Mouse (Mus musculus): ENCODE data around the gene Dlg1. TPM values are rescaled to one million over a fixed set of nuclear protein-coding genes. Genes with fewer than 3 reads are reported as not detected.

Gene Dlg1
- polyA plus RNA-seq, 1 experiment from 2014 or later = 13.0 TPM

DNA sequence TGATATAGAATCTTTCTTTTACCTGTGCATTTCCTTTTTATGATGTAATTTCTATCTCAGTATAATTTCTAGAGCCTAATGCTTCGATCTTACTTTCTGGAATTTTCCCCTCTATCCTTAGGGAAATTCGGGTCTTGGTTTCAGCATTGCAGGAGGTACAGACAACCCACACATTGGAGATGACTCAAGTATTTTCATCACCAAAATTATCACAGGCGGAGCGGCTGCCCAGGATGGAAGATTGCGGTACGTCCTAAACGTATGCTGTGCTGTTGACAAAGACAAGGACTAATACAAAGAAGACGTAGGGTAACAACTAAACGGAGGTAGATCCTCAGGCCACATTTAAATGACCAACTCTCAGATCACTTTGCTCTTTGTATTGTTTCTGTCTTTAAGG, 126.8 kb downstream of the Dlg1 start:
- Histone ChIP-seq H3K9me3 (replicated peaks) (no peaks in the 10 kb centered on the region), H3K27ac (replicated peaks) (no peak overlapping the region), H3K9ac (replicated peaks) (no peak overlapping the region), H3K27me3 (replicated peaks) (no peaks in the 10 kb centered on the region), H3K4me1 (no peaks in the 10 kb centered on the region), H3K4me3 (replicated peaks) (no peak overlapping the region), H3K4me2 (no peak overlapping the region), H3K36me3 (peaks cover 5% of the 10 kb centered on the region)
- 97% methylated on average over 9 of the region's 9 CpGs for WGBS
- no peak for ATAC-seq (ENCODE audit: low FRiP score)

GRCm38 (mm10) chr16:31803644-31804043, 140.4 kb downstream of the Dlg1 start:
- no peaks in the 10 kb centered on the region for H3K27me3 ChIP-seq (replicated peaks)
- H3K9ac ChIP-seq (replicated peaks) = no peak overlapping the region
- H3K36me3 ChIP-seq = 0 out of 2 replicates have a peak, but pooled peaks cover 4% of the 10 kb centered on the region
- H3K27ac ChIP-seq (replicated peaks) = no peak overlapping the region
- H3K4me3 ChIP-seq (replicated peaks) = no peak overlapping the region
- no peak for ATAC-seq (ENCODE audit: low FRiP score)
- no peaks in the 10 kb centered on the region for H3K9me3 ChIP-seq (replicated peaks)
- no peak overlapping the region for H3K4me2 ChIP-seq
- WGBS = 88% methylated on average over 3 of the region's 3 CpGs
- no peaks in the 10 kb centered on the region for H3K4me1 ChIP-seq

DNA sequence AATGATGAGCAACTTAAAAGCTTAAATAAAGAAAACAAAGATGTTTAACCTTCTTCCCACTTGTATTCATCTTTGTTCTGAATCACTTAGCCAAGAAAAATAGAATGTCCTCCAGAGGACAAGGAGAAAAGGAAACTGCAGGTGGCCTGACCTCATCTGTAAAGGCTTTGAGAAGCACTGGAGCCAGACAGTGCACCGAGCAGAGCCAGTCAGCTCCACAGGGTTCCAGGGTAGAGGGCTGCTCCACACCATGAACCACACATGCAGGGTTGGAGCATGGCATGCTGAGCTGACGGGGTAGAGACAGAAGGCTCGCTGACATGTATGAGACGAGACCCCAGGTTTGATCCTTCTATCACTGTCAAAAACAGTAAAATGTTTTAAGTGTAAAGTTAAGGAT, 162.8 kb downstream of the Dlg1 start:
- Histone ChIP-seq H3K36me3 (no peaks in the 10 kb centered on the region), H3K9me3 (replicated peaks) (no peaks in the 10 kb centered on the region), H3K4me2 (no peak overlapping the region), H3K4me3 (replicated peaks) (no peak overlapping the region), H3K4me1 (no peaks in the 10 kb centered on the region), H3K9ac (replicated peaks) (no peak overlapping the region), H3K27ac (replicated peaks) (no peak overlapping the region), H3K27me3 (replicated peaks) (no peaks in the 10 kb centered on the region)
- ATAC-seq (ENCODE audit: low FRiP score) = no peak
- WGBS = 33% methylated on average over 4 of the region's 4 CpGs

- Histone ChIP-seq H3K4me1 (0 out of 2 replicates have a peak, but pooled peaks cover 2% of the 10 kb centered on the region), H3K4me2 (no peak overlapping the region), H3K9ac (replicated peaks) (no peak overlapping the region), H3K27ac (replicated peaks) (no peak overlapping the region), H3K9me3 (replicated peaks) (no peaks in the 10 kb centered on the region), H3K4me3 (replicated peaks) (no peak overlapping the region), H3K36me3 (no peaks in the 10 kb centered on the region), H3K27me3 (replicated peaks) (no peaks in the 10 kb centered on the region)
- WGBS = 94% methylated on average over 4 of the region's 4 CpGs
- ATAC-seq (ENCODE audit: low FRiP score) = no peak
These were observed 167.5 kb downstream of the Dlg1 start for GRCm38 (mm10) chr16:31830726-31831125.

DNA sequence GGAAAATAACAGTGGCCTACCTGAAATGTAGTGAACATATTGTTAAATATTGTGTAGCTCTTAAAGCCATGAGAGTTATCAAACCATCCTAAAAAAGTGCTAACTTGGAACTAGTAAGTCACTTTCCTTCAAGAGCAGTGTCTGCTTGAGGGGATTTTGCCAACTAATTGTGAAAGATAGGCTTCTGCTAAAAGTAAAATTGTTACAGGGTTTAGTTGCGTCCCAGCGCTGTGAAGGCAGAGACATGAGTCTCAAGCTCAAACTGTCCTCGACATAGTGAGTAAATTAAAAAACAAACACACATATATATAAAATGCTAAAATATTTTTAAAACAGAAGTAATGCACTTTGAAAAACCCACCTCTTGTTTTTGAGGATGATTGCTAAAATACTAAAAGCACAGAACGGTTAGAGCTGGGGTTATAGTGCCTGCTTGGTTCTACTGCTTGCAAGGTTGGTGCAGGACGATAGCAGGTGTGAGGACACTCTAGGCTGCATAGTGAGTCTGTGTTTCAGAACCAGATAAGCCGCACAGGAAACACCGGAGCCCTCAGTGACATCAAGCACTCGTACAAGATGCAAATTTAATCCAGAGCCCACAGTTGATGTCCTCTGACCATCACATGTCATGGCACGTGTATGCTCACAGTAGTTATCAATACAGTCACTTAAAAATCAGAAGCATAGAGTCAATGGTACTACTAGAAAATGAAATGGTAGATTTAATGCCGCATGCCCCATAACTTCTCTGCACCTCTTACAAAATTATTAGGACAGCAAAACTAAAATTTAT, 169.6 kb downstream of the Dlg1 start:
- whole genome bisulfite sequencing = 96% methylated on average over 10 of the region's 10 CpGs
- Histone ChIP-seq H3K9ac (replicated peaks) (no peak overlapping the region), H3K9me3 (replicated peaks) (no peaks in the 10 kb centered on the region), H3K27ac (replicated peaks) (no peak overlapping the region), H3K4me1 (0 out of 2 replicates have a peak, but pooled peaks cover 2% of the 10 kb centered on the region), H3K4me3 (replicated peaks) (no peak overlapping the region), H3K4me2 (no peak overlapping the region), H3K36me3 (no peaks in the 10 kb centered on the region), H3K27me3 (replicated peaks) (no peaks in the 10 kb centered on the region)
- ATAC-seq (ENCODE audit: low FRiP score) = no peak

DNA sequence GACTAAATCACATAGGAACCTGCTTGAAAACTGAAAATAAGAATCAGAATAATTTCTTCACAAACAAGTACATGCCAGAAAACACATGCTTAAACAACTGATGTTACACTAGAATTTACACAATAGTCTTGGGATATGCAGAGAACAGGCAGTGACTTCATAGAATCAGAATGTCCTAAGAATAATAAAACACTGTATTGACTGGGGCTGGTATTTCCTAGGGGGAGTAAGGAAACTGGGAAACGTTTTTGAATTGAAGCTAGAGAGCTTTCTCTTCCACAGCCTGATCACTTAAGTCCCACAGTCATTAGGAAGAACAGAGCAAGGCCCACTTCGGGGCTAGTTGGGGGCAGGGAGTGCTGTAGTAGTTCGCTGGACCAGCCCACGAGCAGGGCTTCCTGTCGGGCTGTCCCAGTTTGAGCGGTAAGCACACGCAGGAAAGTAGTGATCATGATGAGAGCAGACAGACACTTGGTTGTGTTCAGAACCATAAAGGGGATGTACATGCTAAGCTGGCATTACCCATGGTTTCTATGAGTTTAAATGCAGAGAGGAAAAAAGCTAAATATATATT, 170.9 kb downstream of the Dlg1 start:
- H3K4me2 ChIP-seq = no peak overlapping the region
- H3K36me3 ChIP-seq = no peaks in the 10 kb centered on the region
- H3K27ac ChIP-seq (replicated peaks) = no peak overlapping the region
- no peak for ATAC-seq (ENCODE audit: low FRiP score)
- 75% methylated on average over 7 of the region's 7 CpGs for WGBS
- H3K4me3 ChIP-seq (replicated peaks) = no peak overlapping the region
- no peaks in the 10 kb centered on the region for H3K27me3 ChIP-seq (replicated peaks)
- no peaks in the 10 kb centered on the region for H3K9me3 ChIP-seq (replicated peaks)
- H3K9ac ChIP-seq (replicated peaks) = no peak overlapping the region
- 0 out of 2 replicates have a peak, but pooled peaks cover 2% of the 10 kb centered on the region for H3K4me1 ChIP-seq

GRCm38 (mm10) chr16:31834662-31835318, 171.5 kb downstream of the Dlg1 start:
- 86% methylated on average over 2 of the region's 2 CpGs for WGBS
- Histone ChIP-seq H3K27me3 (replicated peaks) (no peaks in the 10 kb centered on the region), H3K9me3 (replicated peaks) (no peaks in the 10 kb centered on the region), H3K4me2 (no peak overlapping the region), H3K4me3 (replicated peaks) (no peak overlapping the region), H3K9ac (replicated peaks) (no peak overlapping the region), H3K27ac (replicated peaks) (no peak overlapping the region), H3K36me3 (no peaks in the 10 kb centered on the region), H3K4me1 (0 out of 2 replicates have a peak, but pooled peaks cover 2% of the 10 kb centered on the region)
- ATAC-seq (ENCODE audit: low FRiP score) = no peak

GRCm38 (mm10) chr16:31837362-31837761, 174.1 kb downstream of the Dlg1 start:
- no peak overlapping the region for H3K27ac ChIP-seq (replicated peaks)
- 85% methylated on average over 3 of the region's 3 CpGs for WGBS
- no peak overlapping the region for H3K9ac ChIP-seq (replicated peaks)
- ATAC-seq (ENCODE audit: low FRiP score) = no peak
- 0 out of 2 replicates have a peak, but pooled peaks cover 2% of the 10 kb centered on the region for H3K4me1 ChIP-seq
- no peaks in the 10 kb centered on the region for H3K27me3 ChIP-seq (replicated peaks)
- H3K4me2 ChIP-seq = no peak overlapping the region
- H3K9me3 ChIP-seq (replicated peaks) = no peaks in the 10 kb centered on the region
- H3K36me3 ChIP-seq = no peaks in the 10 kb centered on the region
- no peak overlapping the region for H3K4me3 ChIP-seq (replicated peaks)

- no peak overlapping the region for H3K4me2 ChIP-seq
- no peak overlapping the region for H3K4me3 ChIP-seq (replicated peaks)
- H3K9ac ChIP-seq (replicated peaks) = no peak overlapping the region
- no peak overlapping the region for H3K27ac ChIP-seq (replicated peaks)
- WGBS = 92% methylated on average over 3 of the region's 3 CpGs
- peaks cover 8% of the 10 kb centered on the region; the same call in 1 of the 2 replicates for H3K4me1 ChIP-seq
- 0 out of 2 replicates have a peak, but pooled peaks cover 3% of the 10 kb centered on the region for H3K36me3 ChIP-seq
- ATAC-seq (ENCODE audit: low FRiP score) = no peak
- H3K9me3 ChIP-seq (replicated peaks) = no peaks in the 10 kb centered on the region
- no peaks in the 10 kb centered on the region for H3K27me3 ChIP-seq (replicated peaks)
These were observed 181.0 kb downstream of the Dlg1 start for GRCm38 (mm10) chr16:31844246-31844645.

GRCm38 (mm10) chr16:31846763-31847162, 183.5 kb downstream of the Dlg1 start:
- no peaks in the 10 kb centered on the region for H3K27me3 ChIP-seq (replicated peaks)

DNA sequence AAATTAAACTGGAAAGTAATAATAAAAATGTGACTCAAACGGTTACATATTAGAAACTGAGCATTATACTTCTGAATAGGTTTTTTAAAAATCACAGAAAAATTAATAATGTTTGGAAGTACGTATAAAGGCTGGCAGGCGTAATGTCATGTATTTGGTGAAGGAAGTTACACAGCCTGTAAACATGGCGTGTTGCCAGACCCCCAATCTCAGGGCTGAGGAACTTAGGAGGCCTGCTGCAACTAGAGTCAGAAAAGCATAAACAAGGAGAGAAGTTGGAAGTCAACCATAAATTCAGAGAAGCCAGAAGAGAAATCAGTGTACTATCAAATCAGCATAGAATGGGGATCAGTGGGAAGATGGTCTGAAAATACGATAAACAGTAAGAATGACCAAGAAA, 200.7 kb downstream of the Dlg1 start:
- no peak overlapping the region for H3K4me2 ChIP-seq
- H3K27me3 ChIP-seq (replicated peaks) = no peaks in the 10 kb centered on the region
- H3K4me3 ChIP-seq (replicated peaks) = no peak overlapping the region
- peaks cover 20% of the 10 kb centered on the region for H3K36me3 ChIP-seq
- H3K27ac ChIP-seq (replicated peaks) = no peak overlapping the region
- H3K9ac ChIP-seq (replicated peaks) = no peak overlapping the region
- no peaks in the 10 kb centered on the region for H3K4me1 ChIP-seq
- no peak for ATAC-seq (ENCODE audit: low FRiP score)
- no peaks in the 10 kb centered on the region for H3K9me3 ChIP-seq (replicated peaks)
- 89% methylated on average over 5 of the region's 5 CpGs for WGBS

More at GRCm38 (mm10) chr16:31846763-31847162, 183.5 kb downstream of the Dlg1 start:
- H3K4me1 ChIP-seq = peaks cover 8% of the 10 kb centered on the region; the same call in 1 of the 2 replicates
- no peak overlapping the region for H3K9ac ChIP-seq (replicated peaks)
- no peaks in the 10 kb centered on the region for H3K9me3 ChIP-seq (replicated peaks)
- H3K4me3 ChIP-seq (replicated peaks) = no peak overlapping the region
- H3K27ac ChIP-seq (replicated peaks) = no peak overlapping the region
- H3K36me3 ChIP-seq = 0 out of 2 replicates have a peak, but pooled peaks cover 3% of the 10 kb centered on the region
- no peak for ATAC-seq (ENCODE audit: low FRiP score)
- 39% methylated on average over 10 of the region's 10 CpGs for WGBS
- H3K4me2 ChIP-seq = peak overlapping the region; percentile 31

Data from neural tube, embryonic 15.5 days (tissue).